Mouse (Mus musculus): ENCODE results near the gene Zfp277. TPM values are rescaled to one million over a fixed set of nuclear protein-coding genes. Genes with fewer than 3 reads are reported as not detected.

Zfp277 gene
- polyA plus RNA-seq, 2 experiments: 5.1 to 7.4 TPM

DNA sequence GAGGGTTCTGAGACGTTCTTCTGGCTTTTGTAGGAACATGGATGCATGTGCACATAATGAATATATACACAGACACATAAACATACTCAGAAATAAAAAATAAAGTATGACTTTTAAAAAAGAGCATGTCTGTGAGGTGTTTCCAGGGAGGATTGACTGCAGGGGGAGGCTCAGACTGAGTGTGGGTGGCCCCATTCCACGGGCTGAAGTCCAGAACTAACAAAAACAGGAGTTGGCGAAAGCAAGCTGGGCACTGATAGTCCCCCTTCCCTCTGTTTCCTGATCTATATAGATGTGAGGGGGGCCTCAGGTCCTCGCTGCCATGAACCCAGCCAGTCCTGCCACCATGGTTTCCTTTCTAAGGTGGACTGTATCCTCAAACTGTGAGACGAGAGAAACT is 57.9 kb downstream of the Zfp277 start:
- TF ChIP-seq CTCF (IDR thresholded peaks at IDR 0.05; ENCODE audit: low read depth): no peak
- no peak for TF ChIP-seq EP300 (IDR thresholded peaks at IDR 0.05; ENCODE audit: low read depth)
- H3K27me3 ChIP-seq (ENCODE audit: control insufficient read depth, insufficient read depth, low read length): no peaks in the 10 kb centered on the region
- H3K4me1 ChIP-seq (replicated peaks; ENCODE audit: control insufficient read depth in 2 of 2, insufficient read depth in 2 of 2, low read length in 1 of 2): no peaks in the 10 kb centered on the region
- H3K4me3 ChIP-seq (ENCODE audit: insufficient read depth in 1 of 2, low read depth in 2 of 2, low read length in 2 of 2): no peak overlapping the region
- no peak overlapping the region for H3K27ac ChIP-seq
- H3K36me3 ChIP-seq (replicated peaks; ENCODE audit: control insufficient read depth, insufficient read depth, low read depth): no peaks in the 10 kb centered on the region
- DNase-seq (ENCODE audit: low read depth in 3 of 3, low spot score in 3 of 3): no peak
- WGBS (ENCODE audit: insufficient replicate concordance): 53% methylated on average over 5 of the region's 5 CpGs
- no peaks in the 10 kb centered on the region for H3K9me3 ChIP-seq (ENCODE audit: control insufficient read depth, low read length)
- no peak overlapping the region for H3K9ac ChIP-seq (replicated peaks)
- H3K4me2 ChIP-seq (ENCODE audit: low read depth): no peak overlapping the region
- no peak for ATAC-seq (ENCODE audit: insufficient read depth)

DNA sequence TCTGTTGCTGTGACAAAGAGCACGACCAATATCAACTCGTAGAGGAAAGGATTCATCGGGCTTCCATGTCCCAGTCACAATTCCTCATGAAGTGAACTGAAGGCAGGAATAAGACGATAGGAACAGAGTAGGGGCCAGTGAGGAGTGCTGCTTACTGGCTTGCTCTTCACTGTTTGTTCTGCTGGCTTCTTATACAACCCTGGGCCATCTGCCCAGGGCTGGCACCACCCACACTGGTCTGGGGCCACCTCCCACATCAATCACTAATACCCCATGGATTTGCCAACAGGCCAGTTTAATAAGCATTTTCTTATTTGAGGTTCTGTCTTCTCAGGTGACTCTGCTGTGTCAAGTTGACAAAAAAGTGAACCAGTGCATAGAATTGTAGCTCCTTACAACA is 60.4 kb downstream of the Zfp277 start:
- Histone ChIP-seq H3K36me3 (replicated peaks; ENCODE audit: control insufficient read depth, insufficient read depth, low read depth) (no peaks in the 10 kb centered on the region), H3K4me3 (ENCODE audit: insufficient read depth in 1 of 2, low read depth in 2 of 2, low read length in 2 of 2) (no peak overlapping the region), H3K4me1 (replicated peaks; ENCODE audit: control insufficient read depth in 2 of 2, insufficient read depth in 2 of 2, low read length in 1 of 2) (no peaks in the 10 kb centered on the region), H3K27ac (no peak overlapping the region), H3K4me2 (ENCODE audit: low read depth) (no peak overlapping the region), H3K9ac (replicated peaks) (no peak overlapping the region), H3K27me3 (ENCODE audit: control insufficient read depth, insufficient read depth, low read length) (no peaks in the 10 kb centered on the region), H3K9me3 (ENCODE audit: control insufficient read depth, low read length) (no peaks in the 10 kb centered on the region)
- ATAC-seq (ENCODE audit: insufficient read depth): no peak
- DNase-seq (ENCODE audit: low read depth in 3 of 3, low spot score in 3 of 3): no peak
- no peak for TF ChIP-seq CTCF (IDR thresholded peaks at IDR 0.05; ENCODE audit: low read depth)
- no peak for TF ChIP-seq EP300 (IDR thresholded peaks at IDR 0.05; ENCODE audit: low read depth)
- 78% methylated on average over 4 of the region's 4 CpGs for WGBS (ENCODE audit: insufficient replicate concordance)

DNA sequence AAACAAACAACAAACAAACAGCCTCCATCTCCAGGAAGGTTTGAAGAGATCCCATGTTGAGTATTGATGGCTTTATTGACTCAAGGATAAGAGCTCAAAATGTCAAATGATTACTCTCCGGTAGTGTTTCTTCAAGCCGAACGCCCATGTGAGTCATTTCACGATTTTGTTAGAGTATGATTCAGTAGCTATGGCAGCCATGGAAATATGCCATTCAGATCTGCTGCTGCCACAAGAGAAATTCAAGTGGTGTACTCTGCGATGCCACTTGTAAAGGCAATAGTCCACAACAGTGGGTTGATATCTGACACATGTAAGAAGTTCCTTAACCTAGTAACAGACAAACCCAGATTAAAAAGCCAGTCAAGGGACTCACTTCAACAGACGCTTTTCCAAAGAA is 62.0 kb downstream of the Zfp277 start:
- H3K27me3 ChIP-seq (ENCODE audit: control insufficient read depth, insufficient read depth, low read length): no peaks in the 10 kb centered on the region
- TF ChIP-seq CTCF (IDR thresholded peaks at IDR 0.05; ENCODE audit: low read depth): no peak
- DNase-seq (ENCODE audit: low read depth in 3 of 3, low spot score in 3 of 3): no peak
- H3K9me3 ChIP-seq (ENCODE audit: control insufficient read depth, low read length): no peaks in the 10 kb centered on the region
- 74% methylated on average over 6 of the region's 6 CpGs for WGBS (ENCODE audit: insufficient replicate concordance)
- H3K27ac ChIP-seq: no peak overlapping the region
- H3K4me1 ChIP-seq (replicated peaks; ENCODE audit: control insufficient read depth in 2 of 2, insufficient read depth in 2 of 2, low read length in 1 of 2): no peaks in the 10 kb centered on the region
- no peaks in the 10 kb centered on the region for H3K36me3 ChIP-seq (replicated peaks; ENCODE audit: control insufficient read depth, insufficient read depth, low read depth)
- no peak overlapping the region for H3K4me3 ChIP-seq (ENCODE audit: insufficient read depth in 1 of 2, low read depth in 2 of 2, low read length in 2 of 2)
- no peak overlapping the region for H3K4me2 ChIP-seq (ENCODE audit: low read depth)
- no peak for ATAC-seq (ENCODE audit: insufficient read depth)
- H3K9ac ChIP-seq (replicated peaks): no peak overlapping the region

DNA sequence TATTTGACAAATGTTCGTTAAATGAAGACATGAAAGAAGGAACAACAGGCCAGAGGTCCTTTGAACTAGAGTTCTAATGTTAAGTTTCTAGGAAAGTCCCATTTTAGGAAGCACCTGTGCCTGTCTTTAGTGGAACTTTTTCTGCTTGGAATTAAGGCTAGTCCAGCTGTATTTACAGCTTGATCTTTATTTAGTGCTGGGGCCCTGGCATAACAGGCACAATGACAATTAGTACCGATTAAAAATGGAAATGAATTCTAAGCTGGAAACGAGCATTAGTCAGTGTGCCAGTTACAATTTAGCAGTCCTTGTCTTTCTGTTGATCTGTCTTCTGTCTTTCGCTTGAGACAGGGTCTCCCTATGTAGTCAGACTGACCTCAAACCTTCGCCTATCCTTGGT is 63.2 kb downstream of the Zfp277 start:
- ATAC-seq (ENCODE audit: insufficient read depth): no peak
- H3K9ac ChIP-seq (replicated peaks): no peak overlapping the region
- WGBS (ENCODE audit: insufficient replicate concordance): 69% methylated on average over 5 of the region's 5 CpGs
- H3K4me2 ChIP-seq (ENCODE audit: low read depth): no peak overlapping the region
- H3K36me3 ChIP-seq (replicated peaks; ENCODE audit: control insufficient read depth, insufficient read depth, low read depth): no peaks in the 10 kb centered on the region
- no peaks in the 10 kb centered on the region for H3K9me3 ChIP-seq (ENCODE audit: control insufficient read depth, low read length)
- H3K4me3 ChIP-seq (ENCODE audit: insufficient read depth in 1 of 2, low read depth in 2 of 2, low read length in 2 of 2): no peak overlapping the region
- no peak for TF ChIP-seq EP300 (IDR thresholded peaks at IDR 0.05; ENCODE audit: low read depth)
- no peak for TF ChIP-seq CTCF (IDR thresholded peaks at IDR 0.05; ENCODE audit: low read depth)
- H3K27me3 ChIP-seq (ENCODE audit: control insufficient read depth, insufficient read depth, low read length): no peaks in the 10 kb centered on the region
- no peak for DNase-seq (ENCODE audit: low read depth in 3 of 3, low spot score in 3 of 3)
- no peak overlapping the region for H3K27ac ChIP-seq
- no peaks in the 10 kb centered on the region for H3K4me1 ChIP-seq (replicated peaks; ENCODE audit: control insufficient read depth in 2 of 2, insufficient read depth in 2 of 2, low read length in 1 of 2)

DNA sequence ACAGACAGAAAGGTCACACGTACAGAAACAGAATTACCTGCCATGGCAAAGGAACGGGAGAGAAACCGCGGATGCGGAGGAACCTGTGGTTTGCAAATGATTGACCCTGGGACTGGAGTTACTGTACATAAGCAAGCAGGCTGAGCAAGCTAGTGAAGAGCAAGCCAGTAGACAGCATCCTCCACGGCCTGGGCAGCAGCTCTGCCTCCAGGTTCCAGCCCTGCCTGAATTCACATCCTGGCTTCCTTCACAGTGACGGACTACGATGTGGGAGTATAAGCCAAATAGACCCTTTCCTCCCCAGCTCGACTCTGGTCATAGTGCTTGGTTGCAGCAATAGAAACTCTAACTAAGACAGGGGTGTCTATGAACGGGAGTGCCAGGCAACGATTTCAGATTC is 63.9 kb downstream of the Zfp277 start:
- TF ChIP-seq EP300 (IDR thresholded peaks at IDR 0.05; ENCODE audit: low read depth) (no peak), CTCF (IDR thresholded peaks at IDR 0.05; ENCODE audit: low read depth) (no peak)
- no peaks in the 10 kb centered on the region for H3K9me3 ChIP-seq (ENCODE audit: control insufficient read depth, low read length)
- H3K36me3 ChIP-seq (replicated peaks; ENCODE audit: control insufficient read depth, insufficient read depth, low read depth): no peaks in the 10 kb centered on the region
- H3K4me1 ChIP-seq (replicated peaks; ENCODE audit: control insufficient read depth in 2 of 2, insufficient read depth in 2 of 2, low read length in 1 of 2): no peaks in the 10 kb centered on the region
- no peak overlapping the region for H3K9ac ChIP-seq (replicated peaks)
- DNase-seq (ENCODE audit: low read depth in 3 of 3, low spot score in 3 of 3) (no peak), ATAC-seq (ENCODE audit: insufficient read depth) (no peak)
- H3K4me3 ChIP-seq (ENCODE audit: insufficient read depth in 1 of 2, low read depth in 2 of 2, low read length in 2 of 2): no peak overlapping the region
- H3K4me2 ChIP-seq (ENCODE audit: low read depth): no peak overlapping the region
- no peaks in the 10 kb centered on the region for H3K27me3 ChIP-seq (ENCODE audit: control insufficient read depth, insufficient read depth, low read length)
- 70% methylated on average over 11 of the region's 11 CpGs for WGBS (ENCODE audit: insufficient replicate concordance)
- no peak overlapping the region for H3K27ac ChIP-seq
